In genomic region chr13:67421207-67421857, GRCm38 (mm10) we compare ENCODE assay signal across 8 mouse cellular contexts. TPM values are rescaled to one million over a fixed set of nuclear protein-coding genes. Genes with fewer than 3 reads are reported as not detected.
DNase-seq lines count a peak whose midpoint lies in the region; ATAC-seq lines count a peak whose summit lies in the region.

Gene Zfp459 (minus strand): TSS chr13:67421418.

- peaks cover 8% of the 10 kb centered on the region for H3K4me1 ChIP-seq in hindbrain, embryonic 13.5 days (replicated peaks)

- no peak within 1 kb of the TSS for H3K27ac ChIP-seq in hindbrain, embryonic 13.5 days

- peak within 1 kb of the TSS; percentile 69 for H3K9ac ChIP-seq in hindbrain, embryonic 13.5 days

- H3K4me2 ChIP-seq in hindbrain, embryonic 13.5 days = peak within 1 kb of the TSS; percentile 71

- peak within 1 kb of the TSS; percentile 57 for H3K4me3 ChIP-seq in hindbrain, embryonic 13.5 days

- peaks cover 9% of the 10 kb centered on the region; the same call in 1 of the 2 replicates for H3K27me3 ChIP-seq in hindbrain, embryonic 13.5 days

- WGBS in hindbrain, embryonic 13.5 days = 3% methylated on average over 22 of the region's 22 CpGs

- no peaks in the 10 kb centered on the region for H3K36me3 ChIP-seq in hindbrain, embryonic 13.5 days

- ATAC-seq in erythroid progenitor cell, adult 5-6 weeks (replicated peaks; ENCODE audit: low FRiP score, poor library complexity, severe bottlenecking) = peak; percentile 30; the same call in 1 of the 2 replicates
- ATAC-seq in hindbrain, embryonic 13.5 days (ENCODE audit: low FRiP score) = peak; percentile 89

- peak; percentile 25 to 28 for DNase-seq in CD8-positive naive resting alpha-beta T cell, adult 2 months (ENCODE audit: low read depth in 2 of 2, low spot score in 2 of 2)
- peak; percentile 60 for DNase-seq in brain, adult 2 months (ENCODE audit: low read depth, low spot score)
- DNase-seq in layer of hippocampus, postnatal 14 days (ENCODE audit: low spot score in 2 of 2) = peak; percentile 11 to 21
- peak; percentile 51 for DNase-seq in lung, postnatal 14 days
- peak; percentile 27 for DNase-seq in ovary, postnatal 36 days (ENCODE audit: low spot score)
- peak; percentile 63 for DNase-seq in thymus, postnatal 25 days

- H3K9me3 ChIP-seq in hindbrain, embryonic 13.5 days = no peaks in the 10 kb centered on the region

RNA-seq across cellular contexts. Expression of gene Zfp459, which starts in this region (rescaled TPM):
- total RNA-seq in erythroid progenitor cell, adult 5-6 weeks (2015; ENCODE audit: low replicate concordance) = not detected in 2 replicates
- total RNA-seq in erythroid progenitor cell, adult 5-6 weeks (2017; ENCODE audit: low replicate concordance) = 0.13 TPM in 1 of 2 replicates, not detected in the other
- 0.21 and 0.58 TPM in 2 replicates for polyA plus RNA-seq in hindbrain, embryonic 13.5 days (2015; fragmentation: Nextera tagmentation; extraction: Ambion mirVana)
- 1 to 10 TPM; 1.8 to 2.1 TPM for total RNA-seq in layer of hippocampus, postnatal 14 days (2021)

Comparison
In these comparisons a context has a peak if more than half of its experiments do, and no peak if none do; other contexts are left out.
1. Peak in ATAC-seq in erythroid progenitor cell, adult 5-6 weeks; RNA of the gene not detected or under 1 TPM.
2. Peak in ATAC-seq, H3K4me3 ChIP-seq, H3K9ac ChIP-seq and H3K4me2 ChIP-seq in hindbrain, embryonic 13.5 days; RNA of the gene not detected or under 1 TPM.